Mouse (Mus musculus) small intestine, adult 2 months (tissue): ENCODE measurements around the gene Greb1.

Experiments used
- CTCF ChIP-seq: fragments of 200-500 bp; IDR thresholded peaks from 2 replicates; pipeline ENCODE4 v1.5.1; 2012; ENCODE audit warnings: low read depth, mild to moderate bottlenecking, control low read depth, inconsistent platforms, low read length, moderate library complexity, mixed read lengths; ENCODE audit not compliant: insufficient replicate concordance, insufficient read length; ENCODE audit errors: extremely low read depth
- POLR2A ChIP-seq: fragments of 200-500 bp; IDR thresholded peaks from 2 replicates; pipeline ENCODE4 v1.6.1; 2012; ENCODE audit warnings: low read depth, mild to moderate bottlenecking, control low read depth, inconsistent platforms, low read length, moderate library complexity

- TF ChIP-seq CTCF, result no peak
- no peak for TF ChIP-seq POLR2A
Measured at GRCm38 (mm10) chr12:16633235-16633634, 167.5 kb downstream of the Greb1 start.
